Mouse (Mus musculus): Measurements from ENCODE around the gene Notch2.

Gene Notch2

GRCm38 (mm10) chr3:98013401-98014281, at the start of gene Notch2:
Gene Notch2 (plus strand): TSS chr3:98013527.
- peak; percentile 98 for DNase-seq (ENCODE audit: low read depth, low spot score)

- DNase-seq (ENCODE audit: low read depth, low spot score) = no peak
Observed at GRCm38 (mm10) chr3:97964878-97965353, 48.4 kb upstream of the Notch2 start.

GRCm38 (mm10) chr3:97967627-97968026, 45.7 kb upstream of the Notch2 start:
- DNase-seq (ENCODE audit: low read depth, low spot score) = no peak

- no peak for DNase-seq (ENCODE audit: low read depth, low spot score)
Observed at GRCm38 (mm10) chr3:97968191-97968590, 45.1 kb upstream of the Notch2 start.

GRCm38 (mm10) chr3:97969019-97969418, 44.3 kb upstream of the Notch2 start:
- DNase-seq (ENCODE audit: low read depth, low spot score) = no peak

GRCm38 (mm10) chr3:97971117-97971516, 42.2 kb upstream of the Notch2 start:
- DNase-seq (ENCODE audit: low read depth, low spot score) = peak; percentile 21

GRCm38 (mm10) chr3:97972200-97972599, 41.1 kb upstream of the Notch2 start:
- DNase-seq (ENCODE audit: low read depth, low spot score) = no peak

GRCm38 (mm10) chr3:97972707-97973106, 40.6 kb upstream of the Notch2 start:
- peak; percentile 24 for DNase-seq (ENCODE audit: low read depth, low spot score)

GRCm38 (mm10) chr3:97973306-97973705, 40.0 kb upstream of the Notch2 start:
- DNase-seq (ENCODE audit: low read depth, low spot score) = no peak

- no peak for DNase-seq (ENCODE audit: low read depth, low spot score)
Observed at GRCm38 (mm10) chr3:97974197-97974770, 39.0 kb upstream of the Notch2 start.

- DNase-seq (ENCODE audit: low read depth, low spot score) = no peak
Observed at GRCm38 (mm10) chr3:97976706-97977105, 36.6 kb upstream of the Notch2 start.

- DNase-seq (ENCODE audit: low read depth, low spot score) = no peak
Observed at GRCm38 (mm10) chr3:97978710-97979109, 34.6 kb upstream of the Notch2 start.

GRCm38 (mm10) chr3:97980683-97981327, 32.5 kb upstream of the Notch2 start:
- no peak for DNase-seq (ENCODE audit: low read depth, low spot score)

GRCm38 (mm10) chr3:97981376-97981906, 31.9 kb upstream of the Notch2 start:
- DNase-seq (ENCODE audit: low read depth, low spot score) = no peak

GRCm38 (mm10) chr3:97984870-97985506, 28.3 kb upstream of the Notch2 start:
- no peak for DNase-seq (ENCODE audit: low read depth, low spot score)

- no peak for DNase-seq (ENCODE audit: low read depth, low spot score)
Observed at GRCm38 (mm10) chr3:97985691-97986090, 27.6 kb upstream of the Notch2 start.

GRCm38 (mm10) chr3:97987153-97987552, 26.2 kb upstream of the Notch2 start:
- DNase-seq (ENCODE audit: low read depth, low spot score) = no peak

- no peak for DNase-seq (ENCODE audit: low read depth, low spot score)
Observed at GRCm38 (mm10) chr3:97988756-97989155, 24.6 kb upstream of the Notch2 start.

- no peak for DNase-seq (ENCODE audit: low read depth, low spot score)
Observed at GRCm38 (mm10) chr3:97990576-97990975, 22.8 kb upstream of the Notch2 start.

GRCm38 (mm10) chr3:97992289-97992688, 21.0 kb upstream of the Notch2 start:
- DNase-seq (ENCODE audit: low read depth, low spot score) = peak; percentile 32

GRCm38 (mm10) chr3:97993196-97993595, 20.1 kb upstream of the Notch2 start:
- DNase-seq (ENCODE audit: low read depth, low spot score) = no peak
